Mouse (Mus musculus): ENCODE measurements at regions not wholly inside any gene's neighbourhood (a gene's known extent, or its start where the extent isn't known, plus 50 kb on each side); places are given as distances from the start of the nearest gene placed in this dataset.
"Not testable (repeated sequence)": the region's sequence is repeated elsewhere in the genome, so short reads cannot be mapped to it uniquely, and the experiment has no call there.

DNA sequence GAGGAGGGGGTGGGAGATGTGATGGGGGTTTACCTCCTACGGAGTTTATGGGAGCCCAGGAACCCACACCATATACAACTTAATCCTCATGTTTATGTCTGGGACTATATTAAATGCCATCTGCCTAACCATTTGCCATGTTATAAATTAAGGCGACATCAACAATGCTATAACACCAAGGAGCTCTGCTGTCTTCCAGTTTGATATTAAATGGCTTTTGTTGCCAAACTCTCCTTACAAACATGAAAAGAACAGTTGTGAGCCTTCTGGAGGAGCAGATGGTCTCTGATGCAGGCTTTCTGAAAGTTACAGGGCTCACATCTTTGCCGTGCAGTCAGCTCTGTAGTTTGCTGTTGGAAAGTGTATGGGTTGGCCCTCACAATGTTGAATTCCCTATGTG, 470.3 kb upstream of the Sall1 start:
- DNase-seq: no peak

DNA sequence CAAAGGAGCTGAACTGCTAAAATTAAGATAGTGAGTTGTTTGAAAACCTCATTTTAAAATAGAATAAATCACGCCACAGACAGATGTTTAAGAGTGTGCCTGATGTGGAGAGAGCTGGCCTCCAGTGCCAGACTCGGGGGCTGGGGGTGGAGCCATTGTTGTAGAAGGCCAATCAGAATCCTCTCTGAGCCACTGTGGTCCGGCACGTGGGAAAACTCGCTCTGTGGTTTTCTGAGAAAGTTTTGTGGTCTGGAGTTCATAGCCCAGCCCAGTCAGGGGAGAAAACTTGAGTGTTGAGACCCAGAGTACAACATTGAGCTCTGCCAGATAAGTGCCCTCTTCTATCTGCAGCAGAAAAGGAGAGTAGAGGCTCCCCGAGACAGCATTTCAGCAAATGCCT, 463.7 kb upstream of the Sall1 start:
- DNase-seq: no peak

DNA sequence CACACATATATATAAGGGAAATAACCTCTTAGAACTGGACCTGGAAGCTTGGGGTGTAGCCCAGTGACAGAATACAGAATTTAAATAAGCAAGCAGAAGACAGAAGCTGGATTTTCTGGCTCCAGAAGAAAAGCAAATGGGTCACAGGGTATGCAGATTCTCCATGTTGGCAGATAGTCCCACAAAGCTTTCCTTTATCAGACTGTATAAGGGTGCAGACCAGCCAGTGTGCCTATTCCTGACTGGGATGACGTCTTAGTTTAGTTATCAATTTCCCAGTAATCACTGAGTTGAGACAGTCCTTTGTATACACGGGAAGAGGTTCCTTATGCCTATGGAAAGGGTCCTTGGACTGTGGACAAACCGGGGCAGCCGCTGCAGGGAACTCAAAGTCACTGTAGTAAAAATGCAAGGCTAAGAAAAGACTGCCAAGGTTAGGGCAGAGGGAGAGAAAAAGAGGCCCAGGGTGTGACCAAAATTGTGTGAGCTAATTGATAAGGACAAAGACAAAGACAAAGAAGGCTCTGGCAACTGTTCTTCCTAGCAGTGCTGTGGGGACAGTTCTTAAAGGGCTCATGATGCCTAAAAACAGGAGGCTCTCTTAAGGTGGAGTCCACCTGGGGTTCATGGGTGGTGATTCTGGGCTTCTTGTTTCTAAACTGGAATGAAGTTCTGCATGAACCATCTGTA, 459.7 kb upstream of the Sall1 start:
- DNase-seq: no peak

DNA sequence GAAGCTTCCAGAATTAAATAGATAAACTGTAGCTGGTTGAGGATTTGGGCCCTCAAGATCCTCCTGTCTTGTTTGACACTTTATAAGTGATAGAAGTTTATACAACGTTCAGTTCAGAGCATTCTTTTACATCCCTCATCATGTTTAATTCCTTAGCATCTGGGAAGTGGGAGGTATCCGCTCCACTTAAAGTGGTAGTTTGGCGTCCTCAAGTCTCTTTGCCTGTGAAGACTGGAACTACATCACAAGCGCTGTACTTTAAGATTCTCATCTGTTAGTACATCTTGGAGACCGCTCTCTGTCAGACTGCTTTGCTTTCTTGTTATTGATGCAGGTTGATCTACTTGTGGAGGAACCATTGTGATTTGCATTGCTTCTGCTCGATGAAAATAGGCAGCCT, 459.1 kb upstream of the Sall1 start:
- no peak for DNase-seq

DNA sequence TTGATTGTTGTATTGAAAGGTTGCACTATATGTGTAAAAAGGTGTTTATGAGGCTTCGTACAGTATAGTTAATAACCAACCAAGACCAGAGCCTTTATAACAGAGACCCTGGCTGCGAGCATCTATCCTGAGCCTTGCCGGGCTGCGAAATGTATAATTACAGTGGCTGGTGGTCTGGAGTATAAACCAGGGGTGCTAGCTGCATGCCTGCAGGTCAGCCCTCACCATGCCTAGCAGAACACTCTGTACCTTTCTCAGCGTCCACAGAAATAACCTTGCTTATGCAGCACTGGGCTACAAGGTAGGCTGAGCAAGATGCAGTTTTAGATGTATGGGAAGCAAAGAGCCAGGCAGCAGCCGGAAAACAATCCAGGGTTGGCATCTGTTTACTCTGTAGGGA, 457.8 kb upstream of the Sall1 start:
- DNase-seq: no peak

DNA sequence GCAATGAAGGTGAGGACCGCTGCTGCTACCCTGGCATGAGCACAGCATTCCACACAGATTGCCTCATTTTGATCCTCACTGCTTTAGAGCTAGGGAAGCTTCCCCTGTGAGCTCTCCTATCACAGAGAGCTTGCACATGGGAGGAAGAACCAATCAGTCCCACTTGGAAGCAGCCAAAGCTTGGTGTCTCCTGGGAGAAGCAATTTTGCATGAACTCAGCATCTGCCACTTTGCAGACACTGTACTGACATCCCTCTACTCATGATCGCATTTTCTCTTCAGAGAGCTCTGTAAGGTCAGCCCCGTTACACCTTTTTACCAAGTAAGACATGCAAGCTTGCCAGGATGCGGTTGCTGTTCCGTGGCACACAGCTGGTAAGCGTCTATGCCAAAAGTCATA, 455.9 kb upstream of the Sall1 start:
- no peak for DNase-seq

DNA sequence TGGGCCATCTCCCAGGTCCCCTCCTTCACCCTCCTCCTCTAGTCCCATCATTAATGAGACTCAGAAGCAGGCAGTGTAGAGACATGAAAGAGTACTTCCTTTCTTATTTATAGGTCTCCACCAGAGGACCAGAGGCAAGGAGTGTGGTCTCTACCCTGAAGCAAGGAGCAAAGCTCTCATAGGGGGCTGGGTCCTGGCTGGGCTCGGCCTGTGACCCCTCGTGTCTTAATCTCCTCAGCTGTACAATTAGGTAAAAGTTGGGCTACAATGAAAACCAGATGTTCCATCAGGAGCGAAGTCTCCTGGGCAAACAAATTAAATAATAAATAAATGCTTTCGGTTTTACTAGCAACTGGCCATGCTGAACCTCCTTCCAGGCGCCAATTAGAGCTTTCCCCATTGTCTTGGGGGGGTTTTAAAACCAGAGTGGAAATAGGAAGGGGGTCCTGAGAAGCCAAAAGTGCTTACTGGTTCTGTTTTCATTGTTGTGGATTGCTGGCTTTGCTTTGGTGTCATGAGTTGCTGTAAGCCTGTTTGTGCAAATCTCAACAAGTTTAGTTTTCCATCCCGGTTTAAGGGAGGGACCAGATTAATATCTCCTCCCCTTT, 454.2 kb upstream of the Sall1 start:
- DNase-seq: no peak

DNA sequence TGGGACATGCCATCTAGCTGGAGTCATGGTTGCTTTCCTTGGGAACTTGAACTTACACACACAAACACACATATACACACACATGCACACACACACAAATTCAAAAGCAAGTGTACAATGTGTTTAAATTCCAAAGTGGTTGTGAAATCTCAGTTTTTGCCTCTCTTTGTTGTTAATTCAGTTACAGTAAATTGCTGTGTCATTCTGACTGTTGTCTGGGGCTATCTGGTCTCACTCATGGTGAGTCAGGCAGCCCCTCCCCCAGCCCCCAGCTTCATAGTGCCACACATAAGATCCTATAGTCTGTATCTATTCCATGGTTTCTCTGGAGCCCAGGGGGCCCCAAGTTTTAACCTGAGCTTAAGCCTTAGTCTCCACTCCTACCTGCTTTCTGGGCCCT, 448.4 kb upstream of the Sall1 start:
- no peak for DNase-seq

DNA sequence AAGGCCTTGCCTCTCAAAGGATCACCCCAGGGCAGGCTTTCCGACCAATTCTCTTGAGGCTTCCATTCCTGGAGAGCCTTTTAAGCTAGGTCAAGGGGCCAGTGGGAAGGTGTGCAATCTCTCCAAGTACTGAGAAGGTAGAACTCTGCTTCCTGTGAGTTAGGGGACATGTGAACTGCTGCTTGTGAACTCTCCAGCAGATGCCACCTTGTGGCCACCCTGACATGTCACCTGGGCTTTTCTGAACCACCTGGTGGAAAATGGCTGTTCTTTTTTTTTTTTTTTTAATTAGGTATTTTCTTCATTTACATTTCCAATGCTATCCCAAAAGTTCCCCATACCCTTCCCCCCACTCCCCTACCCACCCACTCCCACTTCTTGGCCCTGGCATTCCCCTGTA, 438.5 kb upstream of the Sall1 start:
- DNase-seq: not testable (repeated sequence)

DNA sequence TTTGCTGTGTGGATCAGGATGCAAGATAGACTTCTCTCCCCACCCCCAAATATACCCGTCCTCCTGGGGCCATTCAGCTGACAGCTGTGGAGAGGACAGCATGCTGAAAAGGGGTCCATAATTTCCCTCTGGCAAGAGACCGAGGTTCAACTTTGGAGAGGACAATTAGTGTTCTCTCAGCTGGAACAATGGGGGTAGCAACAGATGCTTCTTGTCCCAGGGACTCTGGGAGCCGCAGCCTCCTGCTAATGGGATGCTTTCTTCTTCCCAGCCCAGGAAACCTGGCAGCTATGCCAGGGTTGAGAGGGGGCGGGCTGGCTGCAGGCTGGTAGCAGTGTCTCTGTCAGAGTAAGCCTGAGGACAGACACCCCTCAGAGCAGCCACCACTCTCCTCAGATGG, 433.0 kb upstream of the Sall1 start:
- no peak for DNase-seq

DNA sequence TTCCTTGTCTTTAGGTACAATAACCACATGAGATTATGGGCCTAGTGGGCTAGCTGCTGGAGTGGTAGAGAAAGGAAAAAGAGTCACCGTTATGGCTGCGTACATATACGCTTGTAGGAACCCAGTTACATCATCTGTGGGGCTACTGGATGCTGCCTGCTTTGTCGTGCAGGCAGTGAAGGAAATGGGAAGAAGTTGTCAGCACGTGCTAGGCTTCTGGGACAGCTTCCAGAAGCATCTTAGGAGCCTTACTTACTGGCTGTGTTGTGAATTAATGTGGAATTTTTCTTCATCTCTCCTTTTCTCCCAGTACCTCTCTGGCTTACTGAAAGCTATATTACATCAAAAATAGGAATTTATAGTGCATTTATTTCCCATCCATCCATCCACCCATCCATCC, 427.2 kb upstream of the Sall1 start:
- no peak for DNase-seq

DNA sequence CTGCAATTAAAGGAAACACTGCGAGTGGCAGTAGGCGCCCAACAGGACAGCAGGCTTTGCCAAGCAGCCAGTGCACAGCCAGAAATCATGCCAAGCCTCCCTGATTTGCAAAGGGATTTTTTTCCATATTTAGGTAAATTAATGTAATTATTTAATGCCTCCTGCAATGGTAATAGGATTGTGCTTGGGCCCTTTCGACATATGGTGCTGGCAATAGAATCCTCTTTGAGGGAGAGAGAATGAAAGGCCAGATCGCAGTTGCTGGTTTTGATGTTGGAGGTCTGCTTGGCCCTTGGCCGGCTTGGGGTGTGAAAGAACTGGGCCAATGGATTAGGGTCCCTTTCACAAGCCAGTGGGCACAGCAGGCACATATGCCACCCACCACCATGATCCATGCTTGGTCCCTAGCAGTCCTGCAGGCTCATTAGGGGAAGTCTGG, 424.8 kb upstream of the Sall1 start:
- no peak for DNase-seq

DNA sequence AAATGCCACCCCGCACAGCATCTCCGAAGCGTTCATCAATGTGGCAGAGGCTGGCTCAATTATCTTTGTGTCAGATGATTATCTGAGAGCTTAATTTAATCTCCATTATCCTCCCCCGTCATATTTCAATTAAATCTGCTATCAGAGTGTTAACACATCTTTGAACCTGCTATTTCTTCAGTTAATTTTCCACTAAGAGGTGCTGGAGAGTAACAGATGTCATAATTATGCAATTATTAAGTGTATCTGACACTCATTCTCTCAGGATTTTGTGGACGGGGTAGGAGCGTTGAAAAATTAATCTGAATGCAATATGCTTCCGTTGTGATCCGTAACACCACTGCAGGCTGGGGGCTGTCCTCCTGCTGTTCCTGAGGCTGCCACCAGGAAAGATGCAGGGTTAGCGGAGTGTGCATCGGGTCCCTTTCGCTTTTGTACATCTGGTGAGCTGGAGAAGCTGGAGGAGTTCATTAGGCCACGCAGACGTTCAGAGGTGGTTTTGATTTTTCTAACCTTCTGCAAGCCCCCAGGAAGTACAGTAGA, 421.3 kb upstream of the Sall1 start:
- DNase-seq: no peak

DNA sequence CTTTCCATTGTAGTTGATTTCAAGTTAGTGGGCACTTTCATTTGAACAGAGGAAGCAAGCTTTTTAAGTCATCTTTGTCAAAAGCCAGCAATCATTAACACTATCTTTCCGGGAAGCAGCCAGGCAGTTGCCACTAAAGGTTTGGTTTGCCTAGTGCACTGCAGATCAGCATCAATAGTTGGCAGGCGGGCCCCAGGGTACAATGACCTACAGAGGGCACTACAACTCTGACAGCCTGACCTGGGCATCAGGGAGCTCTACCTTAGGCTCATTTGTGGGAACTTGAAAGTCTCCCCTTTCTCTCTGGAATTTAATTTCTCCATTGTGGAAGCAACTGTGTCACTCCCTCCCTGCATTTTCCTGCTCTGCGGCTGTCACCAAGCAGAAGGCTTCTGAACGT, 412.6 kb upstream of the Sall1 start:
- DNase-seq: no peak

DNA sequence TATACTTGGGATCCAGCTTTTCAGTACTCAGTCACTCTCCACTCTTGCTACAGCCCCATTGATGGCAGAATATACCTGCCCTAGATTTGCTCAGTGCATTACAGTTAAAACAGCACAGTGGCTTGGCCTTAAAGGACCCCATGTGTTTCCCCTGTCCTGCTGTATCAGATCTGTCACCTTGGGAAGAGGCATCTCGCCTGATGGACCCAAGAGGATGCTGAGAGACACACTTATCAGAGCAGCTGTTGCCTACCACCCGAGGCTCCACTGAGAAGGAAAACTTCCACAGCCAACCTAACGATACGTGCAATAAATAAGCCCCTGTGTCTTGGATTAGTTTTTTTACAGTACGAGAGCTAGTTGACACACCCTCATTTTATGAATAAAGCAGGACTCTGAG, 411.8 kb upstream of the Sall1 start:
- DNase-seq: no peak

DNA sequence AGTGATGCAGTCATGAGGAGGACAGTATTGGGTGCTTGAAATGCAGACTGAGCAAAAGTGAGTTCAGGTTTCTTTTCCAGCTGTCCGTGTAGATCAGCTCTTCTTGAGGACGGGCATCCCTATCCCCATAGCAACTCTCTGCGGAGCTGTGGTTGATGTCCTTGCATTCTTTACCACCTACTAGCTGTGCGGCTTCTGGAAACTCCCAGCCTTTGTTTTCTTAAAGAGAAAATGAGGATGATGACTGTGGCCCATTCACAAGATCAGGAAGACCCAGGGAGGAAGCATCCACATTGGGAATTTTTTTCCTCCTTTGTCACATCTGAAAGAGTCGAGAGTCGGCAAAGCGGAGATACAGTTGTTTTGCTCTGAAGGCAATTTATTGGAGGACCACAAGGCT, 410.2 kb upstream of the Sall1 start:
- no peak for DNase-seq

DNA sequence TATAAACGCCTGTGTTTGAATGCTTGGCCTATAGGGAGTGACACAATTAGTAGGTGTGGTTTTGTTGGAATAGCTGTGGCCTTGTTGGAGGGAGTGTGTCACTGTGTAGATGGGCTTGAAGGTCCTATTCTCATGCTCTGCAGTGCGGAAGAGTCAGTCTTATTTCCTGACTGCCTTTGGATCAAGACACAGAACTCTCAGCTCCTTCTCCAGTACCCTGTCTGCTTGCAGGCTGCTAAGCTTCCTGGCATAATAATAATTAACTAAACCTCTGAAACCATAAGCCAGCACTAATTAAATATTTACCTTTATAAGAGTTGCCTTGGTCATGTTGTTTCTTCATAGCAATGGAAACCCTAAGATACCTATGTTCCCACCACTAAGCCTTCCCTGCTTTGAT, 409.8 kb upstream of the Sall1 start:
- DNase-seq: no peak

DNA sequence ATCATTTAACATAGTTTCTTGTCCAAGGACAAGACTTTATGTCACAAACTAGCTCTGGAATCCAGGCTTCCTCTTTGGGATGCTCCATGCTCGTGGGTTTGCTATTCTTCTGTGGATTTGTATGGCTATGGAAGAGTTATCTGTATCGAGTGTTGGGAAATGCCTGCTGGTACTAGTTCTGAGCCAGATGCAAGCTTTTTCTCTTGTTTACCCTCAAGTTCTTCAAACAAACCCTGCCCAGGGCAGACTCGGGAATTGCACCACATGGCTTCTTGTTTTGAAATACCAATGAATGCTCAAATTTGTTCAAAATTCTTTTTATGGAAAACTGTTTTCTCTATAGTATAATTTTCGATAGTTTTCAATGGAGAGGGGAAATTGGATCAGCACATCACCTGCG, 400.5 kb upstream of the Sall1 start:
- no peak for DNase-seq

DNA sequence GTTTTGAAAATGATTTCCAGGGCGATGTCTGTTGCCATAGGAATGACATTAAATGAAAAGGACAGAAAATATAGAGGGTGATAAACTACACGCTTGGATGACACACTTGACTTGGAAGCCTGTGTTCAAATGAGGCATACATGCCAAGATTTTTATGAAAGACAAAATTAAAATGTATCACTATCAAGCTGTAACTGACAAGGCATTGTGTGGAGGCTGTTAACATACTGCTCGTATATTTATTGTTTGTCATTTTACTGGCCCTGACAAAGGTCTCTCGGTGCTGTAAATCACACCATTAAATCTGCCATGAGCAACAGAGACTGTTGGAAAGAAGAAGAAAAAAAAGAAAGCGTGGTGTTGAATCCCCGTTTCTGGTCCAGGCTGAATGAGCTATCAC, 395.3 kb upstream of the Sall1 start:
- no peak for DNase-seq

DNA sequence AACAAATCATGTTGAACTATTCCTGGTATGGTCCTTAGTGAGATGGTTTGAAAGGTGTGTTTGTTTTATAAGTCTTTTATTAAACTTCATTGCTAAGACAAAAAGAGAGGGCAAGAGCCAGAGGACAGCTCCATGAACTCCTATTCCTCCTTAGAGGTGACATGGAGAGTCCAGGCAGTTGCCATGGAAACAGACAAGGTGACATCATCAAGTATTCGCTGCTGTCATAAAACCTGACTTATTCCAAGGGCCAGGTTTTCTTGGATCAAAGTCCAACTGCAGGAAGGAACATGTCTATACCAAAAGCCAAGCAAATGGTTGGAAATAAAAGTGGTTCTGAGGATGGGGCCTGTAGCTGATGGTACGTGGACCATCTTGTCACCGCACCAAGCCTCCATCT, 383.0 kb upstream of the Sall1 start:
- no peak for DNase-seq

DNA sequence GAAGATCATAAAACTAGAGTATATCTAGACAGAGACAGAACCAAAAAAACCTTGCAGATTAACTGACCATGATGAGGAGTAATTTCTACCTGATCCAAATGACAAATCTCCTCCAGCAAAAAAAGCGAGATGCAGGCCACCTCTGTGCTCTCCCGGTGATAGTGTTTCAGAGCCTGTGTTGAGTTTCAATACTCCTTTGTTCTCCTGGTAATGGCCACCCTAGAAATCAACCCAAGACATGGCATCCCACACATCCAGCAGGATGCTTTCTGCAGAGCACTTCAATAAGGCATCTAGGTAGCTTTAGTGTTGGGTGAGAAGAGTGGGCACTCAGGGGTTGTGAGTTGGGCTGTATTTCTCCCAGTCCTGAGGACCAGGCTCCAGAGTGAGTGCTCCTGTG, 371.3 kb upstream of the Sall1 start:
- no peak for DNase-seq

DNA sequence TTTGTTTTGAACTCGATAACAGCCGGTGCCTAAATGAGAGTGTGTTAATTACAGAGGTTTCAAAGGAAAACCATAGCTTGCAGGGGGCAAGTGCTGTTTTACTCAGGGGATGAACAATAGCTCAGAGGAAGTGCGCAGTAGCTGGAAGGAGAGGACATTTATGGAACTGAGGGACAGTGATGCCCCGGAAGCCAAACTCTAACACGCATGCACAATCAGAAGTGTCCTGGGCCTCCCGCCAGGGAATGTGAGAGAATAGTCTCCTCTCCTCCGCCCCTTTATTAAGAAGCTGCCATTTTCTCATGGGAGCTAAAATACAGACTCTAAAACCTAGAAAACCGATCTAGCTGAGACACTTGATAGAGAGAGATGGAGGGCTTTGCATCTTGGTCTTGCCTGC, 368.5 kb upstream of the Sall1 start:
- no peak for DNase-seq

DNA sequence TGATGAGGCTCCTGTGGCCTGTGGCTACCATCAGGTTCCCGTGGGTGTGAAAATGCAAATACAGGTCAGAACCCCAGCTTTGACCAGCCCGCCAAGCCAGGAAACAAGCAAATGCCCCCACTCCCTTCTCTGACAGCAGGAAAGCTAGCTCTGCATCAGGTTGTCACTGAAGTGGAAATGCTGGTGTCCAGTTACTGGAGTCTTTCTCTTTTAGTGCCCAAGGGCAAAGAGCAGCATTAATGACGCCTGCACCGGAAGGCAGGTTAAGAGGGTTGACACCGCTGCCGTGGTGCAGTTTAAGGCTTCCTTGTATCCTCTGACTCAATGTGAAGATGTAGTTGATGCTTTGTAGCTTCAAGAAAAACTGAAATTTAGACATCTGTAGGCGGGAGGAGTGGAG, 368.1 kb upstream of the Sall1 start:
- DNase-seq: no peak

DNA sequence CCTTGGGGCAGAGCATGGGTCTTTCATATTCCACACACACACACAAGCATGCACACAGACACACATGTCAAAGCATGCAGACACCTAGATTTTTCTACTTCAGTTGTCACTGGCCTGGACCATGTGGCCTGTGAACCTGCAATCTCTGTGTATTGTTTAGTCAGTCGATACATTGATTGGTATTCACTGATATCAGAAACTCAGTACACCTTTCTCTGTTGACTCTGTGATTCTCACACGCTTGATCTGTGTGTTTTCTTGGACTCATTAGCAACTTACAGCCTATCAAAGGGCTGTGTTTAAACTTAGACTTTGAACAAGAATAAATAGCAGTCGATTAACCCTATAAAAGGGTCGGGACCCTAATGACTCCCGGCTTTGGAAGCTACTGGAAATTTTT, 362.7 kb upstream of the Sall1 start:
- DNase-seq: no peak

DNA sequence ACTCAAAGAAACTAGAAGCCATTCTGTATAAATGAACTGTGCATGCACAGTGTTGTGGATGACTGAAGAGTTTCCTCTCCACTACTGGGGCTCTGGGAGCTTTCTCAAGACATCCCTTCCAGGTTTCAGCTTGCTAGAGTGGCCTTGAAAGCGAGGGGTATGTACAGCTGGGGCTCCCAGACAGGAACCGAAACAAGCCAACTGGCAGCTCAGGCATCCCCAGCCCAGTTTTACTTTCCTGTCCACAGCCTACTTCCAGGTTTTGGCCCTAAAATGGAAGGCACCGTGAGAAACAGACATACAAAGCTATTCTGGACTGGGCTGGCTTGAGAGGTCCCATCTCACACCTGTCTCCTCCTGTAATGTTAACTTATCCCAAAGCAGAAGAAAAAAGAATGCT, 360.3 kb upstream of the Sall1 start:
- no peak for DNase-seq
